Mouse (Mus musculus): ENCODE measurements around the gene Cpt1c.

DNA sequence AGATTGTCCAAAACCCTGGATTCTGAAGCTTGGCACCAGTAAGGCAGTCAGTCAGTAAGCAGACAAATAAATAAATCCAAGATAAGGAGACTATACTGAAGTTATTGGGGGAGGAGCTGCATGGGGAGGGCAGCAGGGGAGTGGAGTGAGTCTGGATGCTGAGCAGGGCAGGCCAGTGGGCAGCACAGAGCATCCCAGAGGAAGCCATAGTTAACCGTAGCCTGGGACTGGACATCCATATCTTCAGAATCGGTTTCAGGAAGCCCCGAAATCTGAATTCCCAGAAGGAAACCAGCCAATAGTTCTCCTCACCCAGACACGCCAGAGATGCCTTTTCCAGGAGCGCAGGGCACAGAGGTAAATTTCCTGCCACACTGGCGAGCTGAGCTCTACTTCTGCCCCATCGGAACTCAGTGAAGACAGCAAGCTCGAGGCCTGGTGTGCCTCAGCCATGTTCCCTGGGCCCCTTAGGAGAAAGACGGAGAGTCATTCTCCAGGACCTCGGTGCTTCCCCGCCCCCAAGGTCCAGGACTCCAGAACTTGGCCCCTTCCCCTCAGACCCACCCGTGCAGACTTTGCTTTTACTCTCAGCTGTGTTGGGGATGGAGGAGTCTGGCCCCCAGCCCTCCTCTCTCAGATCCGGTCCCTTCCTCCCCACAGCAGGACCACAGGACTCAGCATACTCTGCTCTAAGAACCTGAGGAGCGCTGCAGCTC lies 1.1 kb downstream of the Cpt1c start:
- TF ChIP-seq EP300 (IDR thresholded peaks at IDR 0.05; ENCODE audit: low read length) (no peak), HCFC1 (IDR thresholded peaks at IDR 0.05; ENCODE audit: low read depth, low read length) (no peak), POLR2A (IDR thresholded peaks at IDR 0.05; ENCODE audit: low read depth, low read length) (no peak), TCF12 (IDR thresholded peaks at IDR 0.05; ENCODE audit: low read depth, low read length) (no peak), TBP (conservative IDR thresholded peaks at IDR 0.05; ENCODE audit: low read depth, low read length) (no peak), MAZ (IDR thresholded peaks at IDR 0.05; ENCODE audit: low read depth, low read length) (no peak), CTCF (conservative IDR thresholded peaks at IDR 0.05 in 1 of 2, IDR thresholded peaks at IDR 0.05 in 1 of 2; ENCODE audit: low read depth in 2 of 2, low read length in 2 of 2) (no peak), GABPA (IDR thresholded peaks at IDR 0.05; ENCODE audit: insufficient replicate concordance, low read depth, low read length) (no peak), RAD21 (IDR thresholded peaks at IDR 0.05; ENCODE audit: low read depth, low read length) (no peak), BHLHE40 (IDR thresholded peaks at IDR 0.05; ENCODE audit: low read depth, low read length) (no peak), ELF1 (IDR thresholded peaks at IDR 0.05; ENCODE audit: low read depth, low read length) (no peak), MEF2A (IDR thresholded peaks at IDR 0.05; ENCODE audit: borderline replicate concordance, low read depth, low read length) (no peak), MAFK (IDR thresholded peaks at IDR 0.05; ENCODE audit: insufficient replicate concordance, low read length) (no peak)

All from CH12.LX (cell line).